Mouse (Mus musculus): Measurements from ENCODE around the gene Mdga2. TPM values are rescaled to one million over a fixed set of nuclear protein-coding genes. Genes with fewer than 3 reads are reported as not detected.

The Mdga2 gene
- polyA plus RNA-seq, 2 experiments: 2.8 to 3.0 TPM

- no peaks in the 10 kb centered on the region for H3K27me3 ChIP-seq (ENCODE audit: control insufficient read depth, insufficient read depth, low read length)
- H3K4me1 ChIP-seq (ENCODE audit: control insufficient read depth, insufficient read depth, low read length): no peaks in the 10 kb centered on the region
- no peaks in the 10 kb centered on the region for H3K9me3 ChIP-seq (ENCODE audit: control insufficient read depth, low read length)
- DNase-seq (ENCODE audit: low spot score) (no peak), ATAC-seq (ENCODE audit: low FRiP score, low read depth) (no peak)
- H3K4me2 ChIP-seq (replicated peaks; ENCODE audit: low read depth, low read length, severe bottlenecking): no peak overlapping the region
- H3K4me3 ChIP-seq (replicated peaks; ENCODE audit: low read length): no peak overlapping the region
- H3K36me3 ChIP-seq (ENCODE audit: control insufficient read depth, insufficient read depth, low read length): no peaks in the 10 kb centered on the region
- H3K9ac ChIP-seq (ENCODE audit: low read depth, low read length, severe bottlenecking): no peak overlapping the region
- TF ChIP-seq POLR2A (IDR thresholded peaks at IDR 0.05; ENCODE audit: borderline replicate concordance, extremely low read depth, insufficient read depth, insufficient read length): no peak
- H3K27ac ChIP-seq (replicated peaks; ENCODE audit: low read depth, low read length): no peak overlapping the region
- 48% methylated on average over 3 of the region's 3 CpGs for whole genome bisulfite sequencing
Observed at GRCm38 (mm10) chr12:66840336-66840735, 382.0 kb downstream of the Mdga2 start.

DNA sequence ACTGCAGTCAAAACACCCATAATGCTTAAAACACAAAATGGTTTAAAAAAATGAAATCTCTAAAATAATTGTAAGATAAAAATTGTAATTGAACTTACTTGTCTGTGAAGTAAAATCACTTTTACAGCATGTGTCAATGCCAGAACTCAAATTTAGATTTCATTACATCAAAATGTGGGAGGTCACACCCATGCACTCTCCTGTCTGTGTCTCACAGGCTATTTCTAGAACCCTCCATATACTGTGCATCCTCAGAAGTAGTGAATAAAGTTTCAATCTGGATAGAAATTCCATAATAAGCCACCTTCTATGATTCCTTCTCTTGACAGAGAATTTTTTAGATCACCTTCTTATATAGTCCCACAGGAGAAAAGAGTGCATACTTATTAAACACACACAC is 466.7 kb downstream of the Mdga2 start:
- ATAC-seq (ENCODE audit: low FRiP score, low read depth) (no peak), DNase-seq (ENCODE audit: low spot score) (no peak)
- Histone ChIP-seq H3K9ac (ENCODE audit: low read depth, low read length, severe bottlenecking) (no peak overlapping the region), H3K27me3 (ENCODE audit: control insufficient read depth, insufficient read depth, low read length) (no peaks in the 10 kb centered on the region), H3K9me3 (ENCODE audit: control insufficient read depth, low read length) (no peaks in the 10 kb centered on the region), H3K4me3 (replicated peaks; ENCODE audit: low read length) (no peak overlapping the region), H3K36me3 (ENCODE audit: control insufficient read depth, insufficient read depth, low read length) (no peaks in the 10 kb centered on the region), H3K4me2 (replicated peaks; ENCODE audit: low read depth, low read length, severe bottlenecking) (no peak overlapping the region), H3K4me1 (ENCODE audit: control insufficient read depth, insufficient read depth, low read length) (no peaks in the 10 kb centered on the region), H3K27ac (replicated peaks; ENCODE audit: low read depth, low read length) (no peak overlapping the region)
- no peak for TF ChIP-seq POLR2A (IDR thresholded peaks at IDR 0.05; ENCODE audit: borderline replicate concordance, extremely low read depth, insufficient read depth, insufficient read length)

- Histone ChIP-seq H3K27me3 (ENCODE audit: control insufficient read depth, insufficient read depth, low read length) (no peaks in the 10 kb centered on the region), H3K36me3 (ENCODE audit: control insufficient read depth, insufficient read depth, low read length) (no peaks in the 10 kb centered on the region), H3K4me2 (replicated peaks; ENCODE audit: low read depth, low read length, severe bottlenecking) (no peak overlapping the region), H3K9me3 (ENCODE audit: control insufficient read depth, low read length) (no peaks in the 10 kb centered on the region), H3K9ac (ENCODE audit: low read depth, low read length, severe bottlenecking) (no peak overlapping the region), H3K4me1 (ENCODE audit: control insufficient read depth, insufficient read depth, low read length) (no peaks in the 10 kb centered on the region), H3K4me3 (replicated peaks; ENCODE audit: low read length) (no peak overlapping the region), H3K27ac (replicated peaks; ENCODE audit: low read depth, low read length) (no peak overlapping the region)
- DNase-seq (ENCODE audit: low spot score): no peak
- WGBS: 68% methylated on average over 3 of the region's 3 CpGs
- TF ChIP-seq POLR2A (IDR thresholded peaks at IDR 0.05; ENCODE audit: borderline replicate concordance, extremely low read depth, insufficient read depth, insufficient read length): no peak
- no peak for ATAC-seq (ENCODE audit: low FRiP score, low read depth)
Observed at GRCm38 (mm10) chr12:66734536-66734935, 487.8 kb downstream of the Mdga2 start.

DNA sequence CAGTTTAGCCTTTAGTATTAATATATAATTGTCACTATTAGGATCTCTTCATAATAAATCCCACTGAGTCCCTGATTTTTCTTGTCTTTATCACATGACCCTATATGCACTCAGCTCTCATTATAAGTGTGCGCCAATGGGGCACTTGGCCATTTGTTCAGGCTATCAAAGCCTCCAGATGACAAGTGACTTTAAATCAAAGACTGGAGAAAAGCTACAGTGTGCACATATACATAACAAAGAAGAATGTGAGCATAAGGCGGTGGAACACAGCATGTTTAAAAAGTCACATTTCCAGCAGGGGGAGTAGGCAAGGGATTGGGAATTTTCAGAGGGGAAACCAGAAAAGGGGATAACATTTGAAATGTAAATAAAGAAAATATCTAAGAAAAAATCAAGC is 497.9 kb downstream of the Mdga2 start:
- no peak for ATAC-seq (ENCODE audit: low FRiP score, low read depth)
- no peak overlapping the region for H3K4me3 ChIP-seq (replicated peaks; ENCODE audit: low read length)
- no peaks in the 10 kb centered on the region for H3K36me3 ChIP-seq (ENCODE audit: control insufficient read depth, insufficient read depth, low read length)
- no peak for TF ChIP-seq POLR2A (IDR thresholded peaks at IDR 0.05; ENCODE audit: borderline replicate concordance, extremely low read depth, insufficient read depth, insufficient read length)
- no peaks in the 10 kb centered on the region for H3K9me3 ChIP-seq (ENCODE audit: control insufficient read depth, low read length)
- H3K4me2 ChIP-seq (replicated peaks; ENCODE audit: low read depth, low read length, severe bottlenecking): no peak overlapping the region
- no peaks in the 10 kb centered on the region for H3K27me3 ChIP-seq (ENCODE audit: control insufficient read depth, insufficient read depth, low read length)
- WGBS: 78% methylated on average over 2 of the region's 2 CpGs
- no peak overlapping the region for H3K27ac ChIP-seq (replicated peaks; ENCODE audit: low read depth, low read length)
- no peak overlapping the region for H3K9ac ChIP-seq (ENCODE audit: low read depth, low read length, severe bottlenecking)
- H3K4me1 ChIP-seq (ENCODE audit: control insufficient read depth, insufficient read depth, low read length): no peaks in the 10 kb centered on the region
- no peak for DNase-seq (ENCODE audit: low spot score)

DNA sequence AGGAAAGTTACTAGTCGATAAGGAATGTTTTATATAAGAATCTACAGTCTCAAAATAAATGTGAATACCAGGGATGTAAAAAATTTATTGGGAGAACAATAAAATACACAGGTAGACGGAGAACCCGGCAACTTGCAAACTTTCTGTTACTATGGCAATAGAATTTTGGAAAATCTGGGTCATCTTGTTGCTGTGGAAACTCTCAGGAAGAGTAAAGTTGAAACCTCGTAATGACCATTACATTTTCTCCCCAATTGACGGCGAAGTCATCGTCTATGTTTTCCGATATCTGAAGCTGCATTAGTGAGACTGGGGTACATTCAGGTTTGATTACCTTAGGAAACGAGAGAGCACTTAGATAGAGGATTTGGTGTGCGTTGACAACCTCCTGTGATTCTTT is 514.0 kb downstream of the Mdga2 start:
- no peak overlapping the region for H3K9ac ChIP-seq (ENCODE audit: low read depth, low read length, severe bottlenecking)
- H3K27me3 ChIP-seq (ENCODE audit: control insufficient read depth, insufficient read depth, low read length): no peaks in the 10 kb centered on the region
- ATAC-seq (ENCODE audit: low FRiP score, low read depth) (no peak), DNase-seq (ENCODE audit: low spot score) (no peak)
- TF ChIP-seq POLR2A (IDR thresholded peaks at IDR 0.05; ENCODE audit: borderline replicate concordance, extremely low read depth, insufficient read depth, insufficient read length): no peak
- H3K4me1 ChIP-seq (ENCODE audit: control insufficient read depth, insufficient read depth, low read length): no peaks in the 10 kb centered on the region
- H3K4me3 ChIP-seq (replicated peaks; ENCODE audit: low read length): no peak overlapping the region
- WGBS: 57% methylated on average over 10 of the region's 10 CpGs
- H3K27ac ChIP-seq (replicated peaks; ENCODE audit: low read depth, low read length): no peak overlapping the region
- H3K36me3 ChIP-seq (ENCODE audit: control insufficient read depth, insufficient read depth, low read length): no peaks in the 10 kb centered on the region
- H3K9me3 ChIP-seq (ENCODE audit: control insufficient read depth, low read length): no peaks in the 10 kb centered on the region
- H3K4me2 ChIP-seq (replicated peaks; ENCODE audit: low read depth, low read length, severe bottlenecking): no peak overlapping the region

- no peak for DNase-seq (ENCODE audit: low spot score)
- no peaks in the 10 kb centered on the region for H3K36me3 ChIP-seq (ENCODE audit: control insufficient read depth, insufficient read depth, low read length)
- no peak overlapping the region for H3K4me3 ChIP-seq (replicated peaks; ENCODE audit: low read length)
- H3K9ac ChIP-seq (ENCODE audit: low read depth, low read length, severe bottlenecking): no peak overlapping the region
- no peaks in the 10 kb centered on the region for H3K27me3 ChIP-seq (ENCODE audit: control insufficient read depth, insufficient read depth, low read length)
- H3K4me2 ChIP-seq (replicated peaks; ENCODE audit: low read depth, low read length, severe bottlenecking): no peak overlapping the region
- WGBS: 18% methylated on average over 2 of the region's 2 CpGs
- no peak for TF ChIP-seq POLR2A (IDR thresholded peaks at IDR 0.05; ENCODE audit: borderline replicate concordance, extremely low read depth, insufficient read depth, insufficient read length)
- no peak for ATAC-seq (ENCODE audit: low FRiP score, low read depth)
- H3K9me3 ChIP-seq (ENCODE audit: control insufficient read depth, low read length): no peaks in the 10 kb centered on the region
- no peak overlapping the region for H3K27ac ChIP-seq (replicated peaks; ENCODE audit: low read depth, low read length)
- H3K4me1 ChIP-seq (ENCODE audit: control insufficient read depth, insufficient read depth, low read length): no peaks in the 10 kb centered on the region
Observed at GRCm38 (mm10) chr12:66707431-66707830, 514.9 kb downstream of the Mdga2 start.
